Mouse (Mus musculus): ENCODE results near the gene Nox4.
"Not testable (repeated sequence)": the region's sequence is repeated elsewhere in the genome, so short reads cannot be mapped to it uniquely, and the experiment has no call there.

The Nox4 gene

DNA sequence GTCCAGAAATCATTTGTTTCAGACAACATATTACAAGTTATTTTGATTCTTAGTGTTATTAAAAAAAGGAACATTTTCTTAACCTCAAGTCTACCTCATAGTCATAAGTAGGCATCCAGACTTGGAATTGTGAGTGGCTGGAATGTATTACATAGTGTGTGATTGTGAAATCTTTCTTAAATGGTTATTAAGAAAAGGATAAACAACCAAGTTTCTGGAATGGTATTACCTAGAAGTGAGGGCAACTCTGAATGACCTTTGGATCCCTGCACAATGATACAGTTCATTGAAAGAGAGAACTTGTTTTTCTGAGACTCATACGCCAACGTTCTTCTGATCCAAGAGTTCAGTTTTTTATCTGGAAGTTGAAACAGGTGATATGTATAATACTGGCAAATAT, 125.4 kb downstream of the Nox4 start:
- no peak for DNase-seq (ENCODE audit: low spot score)

DNA sequence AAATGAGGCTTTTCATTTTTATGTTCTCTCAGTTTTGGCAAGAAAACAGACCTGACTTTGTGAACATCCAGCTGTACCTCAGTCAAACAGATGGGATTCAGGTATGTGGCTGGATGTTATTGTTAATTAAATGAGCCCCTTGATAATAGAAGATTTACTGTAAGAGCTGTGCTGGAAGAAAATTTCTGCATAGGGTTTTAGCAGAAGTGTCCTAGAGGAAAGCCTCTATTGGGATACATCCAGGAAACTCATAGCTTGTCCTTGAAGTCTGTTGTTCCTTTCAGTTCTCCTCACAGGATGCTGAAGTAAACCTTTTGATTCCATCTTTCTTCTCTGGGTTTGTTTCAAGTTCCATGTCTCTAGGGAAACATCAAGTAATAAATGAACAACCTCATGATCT, 128.4 kb downstream of the Nox4 start:
- DNase-seq (ENCODE audit: low spot score) = no peak

DNA sequence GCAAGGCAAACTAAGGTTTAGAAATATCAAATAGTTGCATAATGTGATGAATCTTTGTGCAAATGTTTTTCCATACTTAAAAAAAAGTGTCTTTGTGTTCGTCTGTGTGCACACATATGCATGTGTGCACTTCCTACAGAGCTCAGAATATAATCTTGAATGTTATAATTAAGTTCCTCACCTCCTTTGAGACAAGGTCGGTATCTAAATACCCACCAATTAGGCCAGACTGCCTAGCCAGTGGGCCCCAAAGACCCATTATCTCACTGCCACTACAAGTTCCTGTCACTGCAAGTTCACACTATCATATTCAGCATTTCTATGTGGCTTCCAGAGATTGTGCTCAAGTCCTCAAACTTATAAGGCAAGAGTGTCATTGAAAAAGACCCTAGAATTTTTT, 129.0 kb downstream of the Nox4 start:
- DNase-seq (ENCODE audit: low spot score) = no peak

DNA sequence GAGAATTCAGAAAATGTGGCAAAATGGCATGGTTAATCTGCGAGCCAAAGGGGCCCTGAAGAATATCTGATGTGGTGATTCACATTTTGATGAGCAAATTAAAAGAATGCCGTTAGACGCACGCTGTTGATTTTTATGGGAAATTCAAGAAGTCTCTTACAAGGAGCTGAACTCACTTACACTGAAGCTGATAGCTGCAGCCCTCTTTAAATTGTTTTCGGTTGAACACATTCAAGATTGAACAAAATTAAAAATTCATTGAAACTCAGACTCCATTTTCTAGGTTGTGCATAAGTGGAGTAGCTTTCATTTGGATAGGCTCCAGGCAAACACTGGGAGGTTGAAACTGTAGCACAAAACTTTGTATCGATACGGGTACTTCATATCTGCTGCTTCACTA, 151.1 kb downstream of the Nox4 start:
- DNase-seq (ENCODE audit: low spot score) = no peak

DNA sequence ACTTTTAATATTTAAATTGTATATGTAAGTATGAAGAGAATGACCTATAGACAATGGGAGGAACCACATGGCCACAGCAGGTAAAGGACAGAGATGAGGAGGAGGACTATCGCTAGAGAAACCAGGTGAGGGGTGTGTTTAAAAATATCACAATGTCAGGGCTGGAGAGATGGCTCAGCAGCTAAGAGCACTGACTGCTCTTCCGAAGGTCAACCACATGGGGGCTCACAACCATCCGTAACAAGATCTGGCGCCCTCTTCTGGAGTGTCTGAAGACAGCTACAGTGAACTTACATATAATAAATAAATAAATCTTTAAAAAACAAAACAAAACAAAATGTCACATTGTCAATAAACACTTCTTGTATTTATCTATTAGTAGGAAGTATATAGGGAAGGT, 165.5 kb downstream of the Nox4 start:
- DNase-seq (ENCODE audit: low spot score) = not testable (repeated sequence)

DNA sequence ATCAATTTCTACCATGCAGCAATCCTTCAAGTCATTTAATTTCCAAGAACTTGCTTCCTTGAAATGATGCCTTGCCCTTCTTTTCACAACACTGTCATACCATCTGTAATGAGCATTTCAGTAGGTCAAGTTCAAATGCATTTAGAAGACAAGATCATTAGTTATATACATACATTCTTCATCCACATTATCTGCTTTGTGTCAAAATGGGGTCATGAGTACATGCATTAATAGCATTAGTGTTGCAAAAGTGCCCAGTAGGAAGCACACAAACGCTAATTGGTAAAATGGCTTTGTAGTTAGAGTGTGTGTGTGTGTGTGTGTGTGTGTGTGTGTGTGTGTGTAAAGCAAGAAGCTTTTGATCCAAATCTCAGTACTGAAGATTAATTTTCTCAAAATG, 167.4 kb downstream of the Nox4 start:
- no peak for DNase-seq (ENCODE audit: low spot score)

Measured in MN1 (cell line).